Comparison of ENCODE assay signal across 16 mouse cellular contexts in the genomic region with DNA sequence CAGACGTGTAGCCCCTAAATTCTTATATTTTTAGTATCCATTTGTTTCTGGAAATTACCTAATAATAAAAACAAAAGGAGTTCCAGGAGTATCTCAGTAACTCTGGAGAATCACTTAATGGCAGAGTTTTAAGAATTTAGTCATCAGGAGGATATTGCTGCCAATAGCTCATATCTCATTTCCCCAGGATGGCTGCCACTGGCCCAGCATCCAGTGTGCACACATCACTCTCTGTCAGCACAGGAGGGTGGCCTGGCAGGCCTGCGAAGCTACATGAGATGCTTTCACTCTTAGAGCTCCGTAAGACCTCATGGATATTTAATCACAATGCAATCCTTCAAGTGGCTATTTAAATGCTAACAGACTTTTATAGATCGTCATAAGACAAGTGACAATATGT. TPM values are rescaled to one million over a fixed set of nuclear protein-coding genes. Genes with fewer than 3 reads are reported as not detected.
DNase-seq lines count a peak whose midpoint lies in the region; ATAC-seq and TF ChIP-seq lines count a peak whose summit lies in the region.
"Had no signal": no experiment of that assay in that cellular context is flagged by ENCODE, and none has a peak within 500 bp of the region (broad histone marks: within the 10 kb centered on the region; RNA-seq: fewer than 3 reads in every experiment).

No protein-coding gene starts in this region.

- DNase-seq in hindbrain, postnatal 0 days (ENCODE audit: low spot score) = peak; percentile 21
- DNase-seq in hindbrain, embryonic 11.5 days (ENCODE audit: low spot score) = no peak
- DNase-seq in NIH3T3 (ENCODE audit: low read depth) = peak; percentile 81
- peak; percentile 53 for DNase-seq in heart, adult 8-10 months (ENCODE audit: low spot score)
- no peak for DNase-seq in urinary bladder, postnatal 4 days (ENCODE audit: low spot score in 2 of 2)
- no peak for DNase-seq in right cerebral cortex, adult 2 months (ENCODE audit: low spot score in 2 of 2)
- DNase-seq: adrenal gland, adult 8-10 months; cerebellum, postnatal 14 days; kidney, adult 9 months; kidney, postnatal 4 days; spleen, adult 18-20 months; thymus, adult 2 months had no signal

- no peaks in the 10 kb centered on the region for H3K27me3 ChIP-seq in hindbrain, postnatal 0 days (ENCODE audit: insufficient read depth, low read length)
- no peaks in the 10 kb centered on the region for H3K27me3 ChIP-seq in hindbrain, embryonic 11.5 days (ENCODE audit: control insufficient read depth, insufficient read depth, low read length)
- H3K27me3 ChIP-seq: limb, embryonic 13.5 days had no signal

- TF ChIP-seq CTCF in hindbrain, postnatal 0 days (IDR thresholded peaks at IDR 0.05; ENCODE audit: low read depth) = no peak

- no peak overlapping the region for H3K4me3 ChIP-seq in hindbrain, postnatal 0 days (ENCODE audit: low read length)
- no peak overlapping the region for H3K4me3 ChIP-seq in hindbrain, embryonic 11.5 days (ENCODE audit: low read depth, low read length)
- H3K4me3 ChIP-seq: limb, embryonic 13.5 days had no signal

- H3K9ac ChIP-seq in hindbrain, postnatal 0 days (replicated peaks; ENCODE audit: low read length) = no peak overlapping the region
- H3K9ac ChIP-seq in hindbrain, embryonic 11.5 days (ENCODE audit: low read depth, low read length) = no peak overlapping the region
- H3K9ac ChIP-seq: limb, embryonic 13.5 days; liver, embryonic 14.5 days had no signal

- no peak for ATAC-seq in hindbrain, postnatal 0 days
- no peak for ATAC-seq in hindbrain, embryonic 11.5 days (ENCODE audit: low FRiP score)
- ATAC-seq in megakaryocyte-erythroid progenitor cell, adult 5-6 weeks (replicated peaks; ENCODE audit: low FRiP score, low TSS enrichment, poor library complexity, severe bottlenecking) = 0 out of 2 replicates have a peak, but pooled peaks have one; percentile 39
- ATAC-seq: forebrain, embryonic 14.5 days had no signal

- 0 out of 2 replicates have a peak overlapping the region, but pooled peaks have one; percentile 7 for H3K27ac ChIP-seq in hindbrain, postnatal 0 days
- H3K27ac ChIP-seq in hindbrain, embryonic 11.5 days (ENCODE audit: low read depth, low read length) = no peak overlapping the region
- H3K27ac ChIP-seq: limb, embryonic 13.5 days; liver, embryonic 14.5 days had no signal

- 37% methylated on average over 4 of the region's 4 CpGs for WGBS in hindbrain, postnatal 0 days
- 48% methylated on average over 4 of the region's 4 CpGs for WGBS in hindbrain, embryonic 11.5 days

- no peaks in the 10 kb centered on the region for H3K4me1 ChIP-seq in hindbrain, postnatal 0 days (ENCODE audit: insufficient read depth, low read length)
- peaks cover 7% of the 10 kb centered on the region; the same call in 1 of the 2 replicates for H3K4me1 ChIP-seq in hindbrain, embryonic 11.5 days (replicated peaks; ENCODE audit: control insufficient read depth, insufficient read depth, low read length)

- no peaks in the 10 kb centered on the region for H3K9me3 ChIP-seq in hindbrain, postnatal 0 days (ENCODE audit: low read length)
- H3K9me3 ChIP-seq in hindbrain, embryonic 11.5 days (ENCODE audit: control insufficient read depth, low read length) = no peaks in the 10 kb centered on the region
- H3K9me3 ChIP-seq: limb, embryonic 13.5 days had no signal

- H3K36me3 ChIP-seq in hindbrain, postnatal 0 days (ENCODE audit: insufficient read depth, low read length) = no peaks in the 10 kb centered on the region
- H3K36me3 ChIP-seq in hindbrain, embryonic 11.5 days (ENCODE audit: control insufficient read depth, insufficient read depth, low read length) = no peaks in the 10 kb centered on the region
- H3K36me3 ChIP-seq: limb, embryonic 13.5 days had no signal

- no peak overlapping the region for H3K4me2 ChIP-seq in hindbrain, postnatal 0 days (ENCODE audit: low read depth, low read length)
- no peak overlapping the region for H3K4me2 ChIP-seq in hindbrain, embryonic 11.5 days (replicated peaks; ENCODE audit: low read depth, low read length)
- H3K4me2 ChIP-seq: limb, embryonic 13.5 days had no signal

RNA-seq across cellular contexts. Expression of a gene that starts 34.0 kb away (rescaled TPM):
- total RNA-seq in hindbrain, postnatal 0 days (2014; rRNA removed) = 8.0 and 11.6 TPM in 2 replicates
- polyA plus RNA-seq in hindbrain, postnatal 0 days (2015; fragmentation: Nextera tagmentation; extraction: Ambion mirVana) = 3.0 and 3.4 TPM in 2 replicates
- 5.5 and 6.2 TPM in 2 replicates for polyA plus RNA-seq in hindbrain, embryonic 11.5 days (2014; fragmentation: Nextera tagmentation; extraction: Ambion mirVana)
- total RNA-seq in heart, adult 8-10 months (2022) = 10 to 100 TPM; 10.2 to 14.0 (median 12.8) TPM
- 13.7 and 14.2 TPM in 2 replicates for total RNA-seq in megakaryocyte-erythroid progenitor cell, adult 5-6 weeks (2014; fragmentation: Nextera tagmentation)
- 7.0 and 9.8 TPM in 2 replicates for total RNA-seq in megakaryocyte-erythroid progenitor cell, adult 5-6 weeks (2017)

Comparison
In these comparisons a context has a peak if more than half of its experiments do, and no peak if none do; other contexts are left out.
1. DNase-seq: peak in hindbrain, postnatal 0 days (single experiment), NIH3T3 (single experiment) and heart, adult 8-10 months (single experiment); none in hindbrain, embryonic 11.5 days (single experiment), urinary bladder, postnatal 4 days (0 of 2) and right cerebral cortex, adult 2 months (0 of 2).